Mouse (Mus musculus): ENCODE results near the gene Ms4a4b.
"Not testable (repeated sequence)": the region's sequence is repeated elsewhere in the genome, so short reads cannot be mapped to it uniquely, and the experiment has no call there.

The Ms4a4b gene

GRCm38 (mm10) chr19:11443338-11443737 is at the start of gene Ms4a4b:
Gene Ms4a4b, plus strand, starts transcription at chr19:11443553.
- in situ Hi-C loops (cut with MboI) = no loop called here

DNA sequence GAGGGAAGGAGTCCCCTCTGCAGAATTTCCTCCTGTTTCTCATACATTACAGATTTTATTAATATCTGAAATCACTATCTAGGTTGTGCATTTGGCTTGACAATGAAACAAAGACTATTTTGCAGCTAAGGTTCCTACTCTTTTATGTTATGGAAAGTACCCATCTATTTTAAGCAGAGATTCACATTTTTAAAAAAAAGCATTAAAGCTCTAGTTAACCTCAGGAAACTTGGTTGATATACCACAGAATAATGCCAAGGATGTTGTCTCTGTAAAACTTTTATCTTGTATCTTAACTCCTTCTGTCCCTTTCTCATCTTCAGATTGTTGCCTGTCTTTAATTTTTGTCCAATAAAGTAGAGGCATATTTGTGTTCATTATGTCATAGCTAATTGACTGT is 47.6 kb upstream of the Ms4a4b start:
- in situ Hi-C loops (cut with MboI) = no loop called here

DNA sequence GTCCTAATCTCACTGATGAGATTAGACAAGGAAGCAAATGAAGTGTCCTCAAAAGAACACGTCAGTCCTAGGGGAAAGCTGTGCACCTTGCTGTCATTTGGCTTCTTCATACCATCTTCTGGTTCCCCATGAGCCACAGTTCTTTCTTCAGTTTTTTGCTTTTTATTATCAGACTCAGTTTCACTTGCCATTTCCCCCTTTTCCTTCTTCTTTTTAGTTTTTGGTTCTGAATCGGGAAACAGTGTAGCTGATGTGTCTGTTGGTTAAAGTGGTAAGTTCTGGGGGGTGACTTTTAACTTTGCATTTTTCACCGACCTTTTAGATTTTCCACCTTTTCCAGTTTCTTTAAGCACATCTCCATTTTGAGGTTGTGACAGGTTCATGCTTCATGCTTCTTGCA is 38.8 kb upstream of the Ms4a4b start, which contains the start of gene Ms4a4c:
Ms4a4c (plus strand) TSS at position 244 of the 400 bp plus-strand sequence.
- in situ Hi-C loops (cut with MboI) = no loop called here

DNA sequence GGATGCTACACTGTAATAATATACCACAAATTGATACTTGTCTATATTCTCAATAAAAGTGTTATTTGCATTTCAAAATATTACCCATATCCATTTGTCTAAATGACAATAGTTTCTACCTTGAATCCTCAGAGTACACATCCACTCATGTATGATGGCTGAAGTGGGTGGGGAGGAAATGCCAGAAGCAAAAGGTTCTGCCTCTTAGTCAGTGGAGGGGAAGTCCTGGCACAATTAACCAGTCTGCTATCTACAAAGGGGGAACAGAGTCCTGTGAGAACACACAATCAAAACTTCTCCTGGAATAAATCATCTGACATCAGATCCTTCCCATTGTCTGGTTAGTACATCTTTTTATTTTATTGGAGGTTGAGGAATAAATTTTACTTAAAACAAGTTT is 35.9 kb upstream of the Ms4a4b start:
- in situ Hi-C loops (cut with MboI) = no loop called here

DNA sequence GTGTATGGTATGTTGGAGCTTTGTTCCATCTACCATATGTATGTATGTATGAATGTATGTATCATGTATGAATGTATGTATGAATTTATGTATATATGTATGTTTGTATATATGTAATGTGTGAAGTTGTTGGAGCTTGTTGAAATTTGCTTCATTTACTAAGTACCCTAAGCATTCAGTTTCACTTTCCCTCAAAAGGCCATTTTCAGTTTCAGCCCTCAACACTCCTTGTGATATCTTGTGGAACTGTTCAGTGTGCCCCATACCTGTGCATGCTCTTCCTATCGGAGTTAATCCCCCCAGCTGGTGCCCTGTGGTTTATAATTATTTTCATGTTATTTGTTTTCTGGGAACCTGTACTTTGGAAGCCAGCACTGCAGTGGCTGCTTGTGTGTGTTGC is 34.8 kb upstream of the Ms4a4b start:
- in situ Hi-C loops (cut with MboI) = no loop called here

- in situ Hi-C loops (cut with MboI) = no loop called here
Observed at GRCm38 (mm10) chr19:11411640-11412039, 31.7 kb upstream of the Ms4a4b start.

DNA sequence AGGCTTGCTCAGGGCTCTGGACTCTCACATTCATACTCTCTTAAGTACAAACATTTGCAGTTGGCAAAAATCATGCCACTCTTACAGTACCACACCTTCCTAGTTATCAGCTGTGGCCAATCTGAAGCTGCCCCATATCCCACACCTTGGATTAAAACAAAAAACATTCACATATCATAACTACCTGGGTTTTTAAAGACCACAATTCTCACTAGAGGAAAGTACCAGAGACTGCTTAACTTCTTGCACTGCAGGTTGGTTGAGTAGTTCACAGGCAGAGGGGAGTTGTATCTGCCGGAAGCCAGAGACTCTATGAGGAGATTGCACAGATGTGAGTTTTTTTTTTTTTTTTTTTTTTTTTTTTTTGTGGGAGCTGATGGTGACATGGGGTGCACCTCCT is 29.3 kb upstream of the Ms4a4b start:
- in situ Hi-C loops (cut with MboI) = no loop called here

DNA sequence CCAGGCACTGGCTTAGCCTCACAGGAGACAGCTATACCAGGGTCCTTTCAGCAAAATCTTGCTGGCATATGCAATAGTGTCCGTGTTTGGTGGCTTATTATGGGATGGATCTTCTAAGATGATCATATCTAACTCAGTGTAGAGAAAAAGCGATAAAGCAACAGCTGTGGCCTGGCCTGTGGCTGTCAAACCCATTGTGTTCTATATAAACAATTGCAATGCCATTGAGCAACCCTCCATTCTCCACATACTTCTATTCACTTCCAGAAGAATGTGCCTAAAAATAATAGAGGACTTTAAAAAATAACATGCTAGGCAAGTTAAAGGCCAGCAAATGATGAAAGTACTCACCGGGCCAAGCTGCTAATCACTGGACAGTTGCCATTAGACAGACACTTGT is 27.8 kb upstream of the Ms4a4b start:
- in situ Hi-C loops (cut with MboI) = no loop called here

GRCm38 (mm10) chr19:11418865-11419264 is 24.5 kb upstream of the Ms4a4b start:
- in situ Hi-C loops (cut with MboI) = not testable (repeated sequence)

DNA sequence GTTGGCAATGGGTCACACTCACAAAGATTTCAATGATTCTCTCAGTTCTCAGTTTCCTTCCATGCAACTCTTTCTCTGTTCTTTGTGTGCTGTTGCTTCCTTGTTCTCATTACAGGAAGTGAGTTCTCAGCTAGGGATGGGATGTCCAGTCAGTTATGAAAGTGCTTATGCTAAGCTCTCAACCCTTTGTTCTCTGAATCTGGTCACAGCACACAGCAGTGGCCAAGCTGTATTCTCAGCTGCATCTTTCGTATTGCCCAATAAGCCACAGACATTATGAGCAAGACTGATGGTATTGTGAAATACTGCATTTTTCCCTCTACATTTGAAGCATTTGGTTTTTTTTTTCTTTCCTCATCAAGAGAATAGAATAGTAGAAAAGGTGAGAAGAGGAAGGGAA is 12.1 kb upstream of the Ms4a4b start:
- in situ Hi-C loops (cut with MboI) = not testable (repeated sequence)

GRCm38 (mm10) chr19:11435058-11435834 is 8.1 kb upstream of the Ms4a4b start:
- in situ Hi-C loops (cut with MboI) = no loop called here

GRCm38 (mm10) chr19:11443964-11444363 is 611 bp downstream of the Ms4a4b start:
- in situ Hi-C loops (cut with MboI) = no loop called here

- in situ Hi-C loops (cut with MboI) = no loop called here
Observed at GRCm38 (mm10) chr19:11447238-11447637, 3.9 kb downstream of the Ms4a4b start.

DNA sequence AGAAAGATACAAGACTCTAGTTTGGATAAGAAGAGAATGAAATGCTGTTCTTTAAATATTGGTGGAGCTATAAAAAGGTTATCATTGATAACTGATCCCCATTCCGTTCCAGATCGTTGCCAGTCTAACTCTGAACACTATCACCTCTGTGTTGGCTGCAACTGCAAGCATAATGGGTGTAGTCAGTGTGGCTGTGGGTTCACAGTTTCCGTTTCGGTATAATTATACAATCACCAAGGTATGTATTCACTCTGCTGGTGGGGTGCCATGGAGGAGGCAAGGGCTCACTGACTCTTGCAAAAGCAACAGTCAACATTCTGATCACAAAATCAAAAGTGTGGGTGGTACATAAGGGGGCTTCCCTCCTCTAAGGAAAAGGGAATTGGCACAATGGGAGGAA is 15.7 kb downstream of the Ms4a4b start:
- in situ Hi-C loops (cut with MboI) = not testable (repeated sequence)

GRCm38 (mm10) chr19:11464795-11465194 is 21.4 kb downstream of the Ms4a4b start:
- in situ Hi-C loops (cut with MboI) = not testable (repeated sequence)

GRCm38 (mm10) chr19:11466471-11466870 is 23.1 kb downstream of the Ms4a4b start:
- in situ Hi-C loops (cut with MboI) = no loop called here

- in situ Hi-C loops (cut with MboI) = not testable (repeated sequence)
Observed at GRCm38 (mm10) chr19:11468361-11468760, 25.0 kb downstream of the Ms4a4b start.

DNA sequence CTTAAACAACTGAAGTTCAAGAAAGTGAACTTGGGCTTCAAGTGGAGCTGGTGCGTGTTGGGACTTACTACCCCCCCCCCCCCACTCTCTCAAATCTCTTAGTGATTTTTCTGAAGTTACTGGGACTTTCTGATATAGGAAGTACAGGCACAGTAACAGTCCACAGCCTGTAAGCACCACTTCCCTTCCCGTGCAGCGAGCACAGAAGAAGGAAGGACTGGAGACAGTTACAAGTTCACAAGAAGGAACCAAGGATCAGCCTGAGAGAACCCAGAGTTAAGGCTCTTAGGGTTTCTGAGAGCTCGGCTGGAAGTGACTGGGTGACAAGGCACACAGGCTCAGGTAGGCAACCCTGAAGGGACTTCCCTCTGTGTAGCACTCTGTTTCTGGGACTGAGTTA is 25.9 kb downstream of the Ms4a4b start, which contains the start of gene Ms4a6c:
Ms4a6c (plus strand) TSS at position 152 of the 400 bp plus-strand sequence.
- in situ Hi-C loops (cut with MboI) = not testable (repeated sequence)

DNA sequence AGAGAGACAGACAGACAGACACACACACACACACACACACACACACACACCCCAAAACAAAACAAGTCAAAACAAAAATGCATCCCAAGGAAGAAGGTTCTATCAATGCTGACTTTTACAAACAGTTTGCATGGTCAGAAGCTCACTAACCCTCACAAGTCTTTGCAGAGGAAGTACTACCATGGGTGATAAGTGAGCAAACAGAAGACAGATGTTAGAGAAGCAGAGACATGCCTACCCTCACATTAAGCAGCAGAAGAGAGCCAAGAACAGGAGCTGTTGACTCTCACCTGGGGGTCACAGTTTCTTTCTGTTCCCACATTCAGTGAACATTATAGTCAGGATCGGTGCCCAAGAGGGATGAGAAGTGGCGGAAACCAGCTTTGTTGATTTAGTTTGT is 36.4 kb downstream of the Ms4a4b start:
- in situ Hi-C loops (cut with MboI) = no loop called here

- in situ Hi-C loops (cut with MboI) = no loop called here
Observed at GRCm38 (mm10) chr19:11482684-11483083, 39.3 kb downstream of the Ms4a4b start.

- in situ Hi-C loops (cut with MboI) = no loop called here
Observed at GRCm38 (mm10) chr19:11483941-11484340, 40.6 kb downstream of the Ms4a4b start.

DNA sequence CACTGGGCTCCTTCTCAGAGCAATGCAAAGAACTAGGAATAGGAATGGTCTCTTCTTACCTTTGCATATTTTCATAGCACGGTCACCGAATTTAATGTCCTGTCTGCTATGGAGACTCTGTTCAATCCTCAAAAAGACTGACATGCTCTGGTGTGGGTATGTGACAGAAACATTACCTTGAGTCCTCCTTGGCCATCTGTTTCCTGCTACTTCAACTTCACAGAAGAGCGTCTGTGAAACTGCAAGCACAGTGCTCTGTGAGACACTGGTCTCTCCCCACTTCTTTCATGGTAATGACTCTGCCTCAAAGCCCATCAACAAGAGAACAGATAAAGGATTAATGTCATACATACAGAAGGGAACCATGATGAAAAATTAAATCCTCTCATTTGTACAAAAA is 41.0 kb downstream of the Ms4a4b start:
- in situ Hi-C loops (cut with MboI) = no loop called here

- in situ Hi-C loops (cut with MboI) = loop anchor here (5.0 kb wide), 1 partner anchor 98 kb away; no protein-coding TSS in a partner anchor
Observed at GRCm38 (mm10) chr19:11485266-11485665, 41.9 kb downstream of the Ms4a4b start.

- in situ Hi-C loops (cut with MboI) = loop anchor here (5.0 kb wide), 1 partner anchor 98 kb away; no protein-coding TSS in a partner anchor
Observed at GRCm38 (mm10) chr19:11485746-11486145, 42.4 kb downstream of the Ms4a4b start, which contains the start of gene Gm8369. Gene Gm8369, plus strand, starts transcription at chr19:11485938.

Data from mature B cell (primary cell).